Mouse (Mus musculus): Measurements from ENCODE around the gene Reep3.

DNA sequence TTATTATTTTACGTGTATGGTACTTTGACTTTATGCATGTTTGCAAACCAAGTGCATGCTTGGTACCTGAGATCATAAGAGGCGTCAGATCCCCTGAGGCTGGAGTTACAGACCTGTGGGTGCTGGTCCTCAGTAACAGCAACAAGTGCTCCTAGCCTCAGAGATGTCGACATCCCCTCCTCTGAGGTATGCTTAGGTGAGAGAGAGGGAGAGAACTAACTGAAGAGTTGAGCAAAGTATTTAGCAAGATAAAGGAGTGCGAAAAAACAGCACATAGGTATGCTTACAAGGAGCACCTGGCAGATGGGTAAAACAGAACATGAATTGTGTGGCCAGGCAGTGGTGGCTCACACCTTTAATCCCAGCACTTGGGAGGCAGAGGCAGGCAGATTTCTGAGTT is 6.1 kb downstream of the Reep3 start:
- TF ChIP-seq POLR2A (IDR thresholded peaks at IDR 0.05; ENCODE audit: low read depth, low read length) (no peak), CTCF (IDR thresholded peaks at IDR 0.05; ENCODE audit: extremely low read depth, insufficient read depth, insufficient read length, insufficient replicate concordance) (no peak)
